Comparison of ENCODE assay signal across 20 mouse cellular contexts in the genomic region with DNA sequence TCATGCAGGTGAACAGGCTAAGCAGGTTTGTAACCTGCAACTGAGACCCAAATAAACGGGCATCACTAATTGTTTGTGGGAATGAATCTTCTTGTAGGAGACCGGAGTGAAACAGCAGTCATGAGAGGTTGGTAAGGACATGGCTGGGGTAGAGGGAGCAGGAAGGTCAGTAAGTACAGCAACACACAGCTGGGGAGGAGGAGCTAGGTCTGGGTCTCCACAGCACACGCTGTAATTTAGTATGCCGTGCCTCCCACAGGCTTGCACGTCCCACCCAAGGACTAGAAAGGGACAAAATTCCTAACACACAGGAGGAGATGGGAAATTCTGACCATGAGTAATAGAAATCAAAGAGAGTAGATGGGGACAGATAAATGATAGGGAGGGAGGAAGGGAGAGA. TPM values are rescaled to one million over a fixed set of nuclear protein-coding genes. Genes with fewer than 3 reads are reported as not detected.
"Had no signal": no experiment of that assay in that cellular context is flagged by ENCODE, and none has a peak within 500 bp of the region (broad histone marks: within the 10 kb centered on the region; RNA-seq: fewer than 3 reads in every experiment).

No protein-coding gene starts in this region.

- H3K36me3 ChIP-seq: lung, embryonic 15.5 days; midbrain, embryonic 10.5 days; midbrain, embryonic 13.5 days; neural tube, embryonic 13.5 days; stomach, embryonic 15.5 days had no signal

- H3K4me1 ChIP-seq: lung, embryonic 15.5 days; megakaryocyte, embryonic 14.5 days; midbrain, embryonic 10.5 days; midbrain, embryonic 13.5 days; neural tube, embryonic 13.5 days; stomach, embryonic 15.5 days had no signal

- H3K4me3 ChIP-seq: left cerebral cortex, adult 2 months; lung, embryonic 15.5 days; megakaryocyte, embryonic 14.5 days; midbrain, embryonic 10.5 days; midbrain, embryonic 13.5 days; myocyte; neural tube, embryonic 13.5 days; stomach, embryonic 15.5 days had no signal

- H3K9me3 ChIP-seq: lung, embryonic 15.5 days; megakaryocyte, embryonic 14.5 days; midbrain, embryonic 10.5 days; midbrain, embryonic 13.5 days; neural tube, embryonic 13.5 days; stomach, embryonic 15.5 days had no signal

- DNase-seq: layer of hippocampus, postnatal 36 days; lung, adult 18-20 months; lung, postnatal 10 days; lung, postnatal 36 days; retina, postnatal 1 day; right cerebral cortex, postnatal 25 days; spleen, adult 18-20 months; thymus, postnatal 25 days had no signal

- H3K4me2 ChIP-seq: lung, embryonic 15.5 days; midbrain, embryonic 13.5 days; neural tube, embryonic 13.5 days; stomach, embryonic 15.5 days had no signal

- H3K27ac ChIP-seq: hindbrain, postnatal 0 days; left cerebral cortex, adult 2 months; liver, embryonic 14.5 days; lung, embryonic 15.5 days; midbrain, embryonic 10.5 days; midbrain, embryonic 13.5 days; neural tube, embryonic 13.5 days; stomach, embryonic 15.5 days had no signal

- H3K27me3 ChIP-seq: lung, embryonic 15.5 days; midbrain, embryonic 13.5 days; neural tube, embryonic 13.5 days; stomach, embryonic 15.5 days had no signal

- H3K9ac ChIP-seq: liver, embryonic 14.5 days; lung, embryonic 15.5 days; midbrain, embryonic 13.5 days; neural tube, embryonic 13.5 days; stomach, embryonic 15.5 days had no signal

- ATAC-seq: hindbrain, postnatal 0 days; inflammation-experienced regulatory T-cells, adult 6 months; midbrain, embryonic 13.5 days; midbrain, embryonic 16.5 days had no signal

RNA-seq across cellular contexts. Expression of a gene that starts 42.8 kb away (rescaled TPM):
- polyA plus RNA-seq: inflammation-experienced regulatory T-cells, adult 6 months had no signal
